Mouse (Mus musculus) limb, embryonic 11.5 days (tissue): ENCODE measurements around the gene Chrna7. TPM values are rescaled to one million over a fixed set of nuclear protein-coding genes. Genes with fewer than 3 reads are reported as not detected.

ENCODE experiments used
- ATAC-seq: fragments of 200-750 bp; cut with Nextera tagmentation; 2 replicates; pipeline ENCODE4 v1.8.0; 2017; ENCODE audit warnings: low read depth; ENCODE audit not compliant: insufficient number of reproducible peaks, low FRiP score, low TSS enrichment
- DNase-seq: peaks from one replicate; pipeline ENCODE4 v3.0.0-alpha.2; 2015; ENCODE audit warnings: low spot score
- H3K27ac ChIP-seq: fragments of 300-500 bp; sonication (generic); replicated peaks from 2 replicates; pipeline ENCODE4 v1.5.1; 2014; ENCODE audit warnings: low read depth, mild to moderate bottlenecking, low read length
- H3K27me3 ChIP-seq: fragments of 300-500 bp; sonication (generic); 2 replicates; pipeline ENCODE4 v1.6.1; 2014; ENCODE audit warnings: mild to moderate bottlenecking, low read length, mixed read lengths; ENCODE audit not compliant: control insufficient read depth, insufficient read depth
- H3K36me3 ChIP-seq: fragments of 300-500 bp; sonication (generic); 2 replicates; pipeline ENCODE4 v1.6.1; 2014; ENCODE audit warnings: mild to moderate bottlenecking, low read length, moderate library complexity, mixed read lengths; ENCODE audit not compliant: control insufficient read depth, insufficient read depth
- H3K4me1 ChIP-seq: fragments of 300-500 bp; sonication (generic); 2 replicates; pipeline ENCODE4 v1.6.1; 2014; ENCODE audit warnings: low read length, mixed read lengths; ENCODE audit not compliant: control insufficient read depth, insufficient read depth
- H3K4me2 ChIP-seq: fragments of 300-500 bp; sonication (generic); 2 replicates; pipeline ENCODE4 v1.6.1; 2014; ENCODE audit warnings: low read depth, mild to moderate bottlenecking, moderate library complexity; ENCODE audit not compliant: severe bottlenecking
- H3K4me3 ChIP-seq: fragments of 300-500 bp; sonication (generic); 2 replicates; pipeline ENCODE4 v1.5.1; 2014; ENCODE audit warnings: low read depth, low read length
- H3K9ac ChIP-seq: fragments of 300-500 bp; sonication (generic); 2 replicates; pipeline ENCODE4 v1.6.1; 2014; ENCODE audit warnings: mild to moderate bottlenecking, low read length
- H3K9me3 ChIP-seq: fragments of 300-500 bp; sonication (generic); 2 replicates; pipeline ENCODE4 v1.6.1; 2016; ENCODE audit warnings: low read length; ENCODE audit not compliant: control insufficient read depth
- WGBS: fragments of 180-500 bp; shearing (Covaris S2); extraction: QIAGEN DNeasy Blood & Tissue Kit; methylation state at CpG from one replicate; pipeline ENCODE4 v1.1.7; 2014; 5-methylcytosine and 5-hydroxymethylcytosine counted together
- polyA plus RNA-seq: library from polyadenylated mRNA; unstranded; fragments of >200 nt; fragmentation: Nextera tagmentation; extraction: Ambion mirVana; gene quantifications from 2 replicates; pipeline ENCODE4 v1.2.1, GENCODE M21; 2014

Gene Chrna7
- polyA plus RNA-seq, 1 experiment from 2014 or later, result 4.5 TPM

DNA sequence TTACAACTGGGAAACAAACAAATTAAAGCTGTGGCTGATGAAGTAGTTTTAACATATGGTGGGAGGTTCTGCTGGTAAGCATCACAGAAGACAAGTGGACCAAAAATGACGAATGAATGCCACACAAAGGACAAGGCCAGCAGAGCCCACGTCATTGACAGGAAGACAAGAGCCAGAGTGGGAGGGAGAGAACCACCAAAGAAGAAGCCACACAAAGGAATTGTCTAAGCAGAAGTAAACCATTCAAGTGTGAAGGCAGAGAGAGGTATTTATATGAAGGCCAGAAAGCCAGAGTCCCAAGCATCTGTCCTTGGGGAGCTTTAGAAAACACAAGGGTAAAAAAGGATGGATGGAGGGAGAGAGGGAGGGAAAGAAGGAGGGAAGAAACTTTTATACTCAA lies 98.7 kb downstream of the Chrna7 start:
- no peak overlapping the region for H3K4me3 ChIP-seq
- no peak overlapping the region for H3K4me2 ChIP-seq
- H3K36me3 ChIP-seq, result no peaks in the 10 kb centered on the region
- H3K9me3 ChIP-seq, result no peaks in the 10 kb centered on the region
- no peaks in the 10 kb centered on the region for H3K27me3 ChIP-seq
- ATAC-seq, result no peak
- H3K4me1 ChIP-seq, result no peaks in the 10 kb centered on the region
- 60% methylated on average over 2 of the region's 2 CpGs for WGBS
- no peak for DNase-seq
- H3K27ac ChIP-seq, result no peak overlapping the region
- no peak overlapping the region for H3K9ac ChIP-seq

DNA sequence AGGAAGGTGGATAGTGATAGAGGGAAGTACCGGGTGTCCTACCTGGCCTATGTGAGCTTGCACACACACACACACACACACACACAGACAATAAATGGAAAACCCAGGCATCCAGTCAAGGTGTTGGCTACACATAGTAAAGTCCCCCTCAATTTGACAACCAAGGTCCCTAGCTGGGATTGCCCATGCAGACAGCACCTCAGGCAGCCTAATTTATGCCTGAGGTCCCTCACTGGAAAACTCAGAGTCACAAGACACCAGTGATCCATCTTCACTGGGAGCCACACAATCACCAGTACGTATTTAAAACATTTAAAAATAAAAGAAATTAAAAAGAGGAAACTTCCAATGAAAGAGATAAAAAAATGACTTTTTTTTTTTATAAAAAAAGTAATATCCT lies 99.1 kb downstream of the Chrna7 start:
- Histone ChIP-seq H3K4me3 (no peak overlapping the region), H3K9ac (no peak overlapping the region), H3K36me3 (no peaks in the 10 kb centered on the region), H3K27ac (no peak overlapping the region), H3K4me1 (no peaks in the 10 kb centered on the region), H3K9me3 (no peaks in the 10 kb centered on the region), H3K4me2 (no peak overlapping the region), H3K27me3 (no peaks in the 10 kb centered on the region)
- DNase-seq, result no peak
- no peak for ATAC-seq
- 79% methylated on average over 2 of the region's 2 CpGs for WGBS

GRCm38 (mm10) chr7:63109348-63109747 lies 103.0 kb downstream of the Chrna7 start:
- Histone ChIP-seq H3K9ac (no peak overlapping the region), H3K9me3 (no peaks in the 10 kb centered on the region), H3K4me1 (no peaks in the 10 kb centered on the region), H3K27ac (no peak overlapping the region), H3K27me3 (no peaks in the 10 kb centered on the region), H3K4me3 (no peak overlapping the region), H3K4me2 (no peak overlapping the region), H3K36me3 (no peaks in the 10 kb centered on the region)
- ATAC-seq (no peak), DNase-seq (no peak)
- 88% methylated on average over 4 of the region's 4 CpGs for WGBS

DNA sequence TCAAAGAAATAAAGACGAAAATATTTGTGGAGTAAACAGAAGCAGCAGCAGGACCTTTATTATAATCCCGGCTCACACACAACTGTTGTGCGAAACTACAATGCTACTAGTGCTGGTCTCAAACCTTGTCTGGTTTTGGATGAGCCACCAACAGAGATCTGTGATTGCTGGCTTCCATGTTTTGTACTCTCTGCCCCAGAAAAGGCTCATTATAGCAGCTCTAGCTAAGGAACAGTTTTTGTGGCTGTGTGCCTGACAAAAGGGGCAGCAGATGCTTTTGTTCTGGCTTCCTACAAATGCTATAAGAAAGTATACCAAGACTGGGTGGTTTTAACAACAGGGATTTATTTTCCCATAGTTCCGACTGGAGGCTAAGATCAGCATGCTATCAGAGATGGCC lies 126.4 kb downstream of the Chrna7 start:
- H3K4me3 ChIP-seq, result no peak overlapping the region
- H3K9ac ChIP-seq, result no peak overlapping the region
- no peaks in the 10 kb centered on the region for H3K4me1 ChIP-seq
- DNase-seq (no peak), ATAC-seq (no peak)
- H3K27me3 ChIP-seq, result no peaks in the 10 kb centered on the region
- 90% methylated on average over 4 of the region's 4 CpGs for WGBS
- no peaks in the 10 kb centered on the region for H3K9me3 ChIP-seq
- H3K27ac ChIP-seq, result no peak overlapping the region
- no peaks in the 10 kb centered on the region for H3K36me3 ChIP-seq
- H3K4me2 ChIP-seq, result no peak overlapping the region

DNA sequence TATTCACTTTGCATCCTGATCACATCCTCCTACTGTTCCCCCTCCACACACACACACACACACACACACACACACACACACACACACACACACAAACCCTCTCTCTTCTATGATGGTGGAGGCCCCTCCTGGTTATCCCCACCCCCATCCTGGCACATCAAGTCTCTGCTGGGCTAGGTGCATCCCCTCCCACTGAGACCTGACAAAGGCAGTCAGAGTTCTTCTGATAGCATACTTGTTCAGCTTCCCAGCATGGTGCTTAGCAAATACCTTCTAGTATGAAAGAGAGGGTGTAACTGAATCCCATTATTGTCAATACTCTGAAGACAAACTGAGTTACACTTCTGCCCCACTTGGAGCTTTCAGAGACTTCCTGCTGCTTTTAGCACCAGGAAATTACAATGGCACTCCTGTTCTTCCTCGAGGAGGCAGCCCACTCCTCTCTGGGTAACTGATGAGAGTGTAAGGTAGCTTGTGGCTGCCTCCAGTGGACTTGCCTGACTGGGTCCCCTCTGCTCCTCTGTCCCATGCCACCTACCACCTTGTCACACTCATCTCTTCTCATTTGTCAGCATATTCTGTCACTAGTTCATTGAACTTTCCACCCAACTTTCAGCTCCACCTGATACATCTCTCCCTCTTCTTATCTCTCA lies 127.9 kb downstream of the Chrna7 start:
- Histone ChIP-seq H3K4me3 (no peak overlapping the region), H3K4me1 (no peaks in the 10 kb centered on the region), H3K9me3 (no peaks in the 10 kb centered on the region), H3K4me2 (no peak overlapping the region), H3K36me3 (no peaks in the 10 kb centered on the region), H3K27me3 (no peaks in the 10 kb centered on the region), H3K9ac (no peak overlapping the region), H3K27ac (no peak overlapping the region)
- no peak for ATAC-seq
- WGBS, result 0% methylated on average over 1 of the region's 1 CpGs
- no peak for DNase-seq

DNA sequence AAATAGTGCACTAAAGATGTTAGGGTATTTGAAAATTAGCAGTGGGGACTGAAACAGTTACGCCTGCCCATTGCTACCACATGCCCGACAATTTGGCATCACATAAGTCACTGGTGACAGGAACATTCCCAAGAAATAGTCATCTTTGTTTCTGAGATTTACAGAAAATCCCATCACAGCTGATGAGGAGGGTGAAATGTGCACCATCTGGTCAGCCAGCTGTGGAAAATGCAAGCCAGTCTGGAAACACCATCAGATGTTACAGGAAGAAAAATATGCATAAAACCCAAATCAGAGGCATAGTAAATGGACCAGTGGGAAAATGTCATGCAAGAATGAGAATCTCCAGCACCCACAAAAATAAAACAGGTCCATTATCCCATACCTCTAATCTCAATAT lies 151.4 kb downstream of the Chrna7 start:
- no peak for DNase-seq
- Histone ChIP-seq H3K4me3 (no peak overlapping the region), H3K27me3 (no peaks in the 10 kb centered on the region), H3K4me1 (no peaks in the 10 kb centered on the region), H3K9me3 (no peaks in the 10 kb centered on the region), H3K36me3 (no peaks in the 10 kb centered on the region), H3K9ac (no peak overlapping the region), H3K27ac (no peak overlapping the region), H3K4me2 (no peak overlapping the region)
- no peak for ATAC-seq
- WGBS, result 85% methylated on average over 2 of the region's 2 CpGs

Other genes with a start within 250 kb of the Chrna7 start
- 0.21 and 0.25 TPM in 2 replicates for gene Otud7a, start 232.2 kb upstream of the Chrna7 start, polyA plus RNA-seq